Mouse (Mus musculus): Measurements from ENCODE around the gene Rapgef6.

The Rapgef6 gene

DNA sequence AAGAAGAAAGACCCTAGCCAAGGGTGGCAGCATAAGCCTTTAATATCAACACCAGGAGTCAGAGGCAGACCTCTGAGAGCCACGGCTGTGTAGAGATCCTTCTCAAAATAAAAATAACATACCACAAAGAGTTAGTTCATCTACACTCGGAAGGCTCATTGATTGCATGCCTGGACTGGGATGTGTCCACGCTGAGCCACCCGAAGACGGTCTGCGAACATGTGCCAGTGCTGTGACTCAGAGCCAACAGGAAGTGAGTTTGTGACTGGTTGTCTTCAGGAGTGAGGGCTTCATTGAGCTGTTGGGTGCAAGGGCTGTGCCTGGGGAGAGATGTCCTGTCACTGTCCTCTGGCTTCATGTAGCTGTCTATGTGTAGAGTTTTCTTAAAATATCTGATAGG, 171.0 kb downstream of the Rapgef6 start:
- no peak for DNase-seq (ENCODE audit: low read depth, low spot score)

DNA sequence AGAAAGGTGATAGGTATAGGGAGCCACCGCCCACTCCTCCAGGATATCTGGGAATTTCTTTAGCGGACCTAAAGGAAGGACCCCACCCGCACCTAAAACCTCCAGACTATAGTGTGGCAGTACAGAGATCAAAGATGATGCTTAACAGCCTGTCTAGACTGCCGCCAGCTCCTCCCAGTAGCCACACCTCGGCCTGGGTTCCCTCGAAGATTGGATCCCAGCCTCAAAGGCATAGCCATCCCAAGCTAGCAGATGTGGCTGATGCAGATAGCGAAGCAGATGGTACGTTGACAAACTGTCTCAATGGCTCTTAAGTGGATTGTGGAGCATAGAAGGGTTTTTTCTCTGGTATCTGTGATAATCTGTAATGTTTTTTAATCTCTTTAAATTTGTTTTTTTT, 171.6 kb downstream of the Rapgef6 start:
- DNase-seq (ENCODE audit: low read depth, low spot score), result peak; percentile 19

DNA sequence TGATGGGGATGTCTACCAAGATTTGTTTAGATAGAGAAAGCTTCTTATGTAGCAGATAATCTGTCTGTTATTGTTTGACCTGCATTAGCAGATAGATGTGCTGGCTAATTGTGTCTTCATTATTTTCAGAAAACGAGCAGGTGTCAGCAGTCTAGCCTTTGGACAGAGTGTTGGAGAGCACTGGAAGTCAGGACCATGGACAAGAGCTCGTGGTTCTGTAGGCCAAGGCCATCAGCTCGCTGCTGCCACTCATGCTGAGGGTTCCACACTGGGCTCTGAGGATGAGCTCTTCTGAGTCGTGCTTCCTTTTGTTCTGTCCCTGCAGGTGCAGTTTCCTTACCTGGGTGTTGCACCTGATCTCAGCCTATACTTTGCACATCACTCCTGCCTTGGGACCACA, 173.3 kb downstream of the Rapgef6 start:
- peak; percentile 41 for DNase-seq (ENCODE audit: low read depth, low spot score)

DNA sequence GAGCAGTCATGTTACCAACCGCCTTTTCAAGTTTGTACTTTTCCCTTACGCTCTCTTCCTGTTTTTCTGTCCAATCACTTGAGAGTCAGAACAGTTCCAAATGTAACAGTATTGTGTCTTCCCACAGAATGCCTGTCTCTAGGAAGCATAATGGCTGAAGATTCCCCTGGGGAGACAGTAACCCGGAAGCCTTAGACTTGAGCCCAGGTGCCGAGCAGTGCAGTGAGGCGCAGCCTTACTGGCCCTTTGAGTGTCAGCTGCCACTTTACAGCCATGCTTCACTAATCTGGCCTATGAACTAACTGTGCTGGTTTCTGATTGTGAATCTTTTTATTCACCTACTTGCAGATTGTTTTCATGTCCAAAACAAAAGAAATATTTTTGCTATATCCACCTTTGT, 175.0 kb downstream of the Rapgef6 start:
- no peak for DNase-seq (ENCODE audit: low read depth, low spot score)

DNA sequence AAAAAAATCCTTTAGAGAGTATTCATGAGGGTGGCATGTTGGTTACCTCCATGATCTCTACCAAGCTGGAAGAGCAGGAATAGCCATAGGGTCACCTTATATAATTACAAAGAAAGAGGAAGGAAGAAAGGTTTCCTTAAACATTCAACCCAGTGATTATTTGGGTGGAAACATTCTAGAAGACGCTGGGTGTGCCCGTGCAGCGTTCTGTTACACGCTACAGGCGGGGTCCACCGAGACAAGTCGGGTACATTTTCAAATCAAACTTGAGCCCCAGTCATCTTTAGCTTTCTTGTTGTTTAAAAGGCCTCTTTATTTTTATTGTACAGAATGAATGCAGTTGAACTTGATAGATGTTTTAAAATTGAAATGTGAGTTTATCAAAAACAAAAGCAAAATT, 176.0 kb downstream of the Rapgef6 start:
- no peak for DNase-seq (ENCODE audit: low read depth, low spot score)

DNA sequence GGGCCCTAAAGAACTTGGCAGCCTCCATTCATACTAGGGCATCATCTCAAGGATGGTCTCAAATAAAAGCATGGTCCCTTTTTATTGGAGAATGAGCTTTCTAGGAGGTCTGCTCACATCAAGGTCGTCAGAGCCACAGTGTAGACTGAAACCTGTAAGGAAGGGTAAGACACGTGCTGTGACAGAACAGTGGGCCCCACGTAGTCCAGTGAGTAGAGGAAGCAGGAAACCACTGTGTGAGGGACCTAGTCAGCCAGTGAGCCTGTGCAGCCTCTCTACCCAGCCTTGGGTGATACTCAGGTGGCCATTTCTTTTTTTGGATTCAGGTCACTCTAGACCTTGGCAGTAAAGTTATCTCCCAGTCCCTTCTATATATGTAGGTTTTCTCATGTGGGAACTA, 177.3 kb downstream of the Rapgef6 start:
- no peak for DNase-seq (ENCODE audit: low read depth, low spot score)

DNA sequence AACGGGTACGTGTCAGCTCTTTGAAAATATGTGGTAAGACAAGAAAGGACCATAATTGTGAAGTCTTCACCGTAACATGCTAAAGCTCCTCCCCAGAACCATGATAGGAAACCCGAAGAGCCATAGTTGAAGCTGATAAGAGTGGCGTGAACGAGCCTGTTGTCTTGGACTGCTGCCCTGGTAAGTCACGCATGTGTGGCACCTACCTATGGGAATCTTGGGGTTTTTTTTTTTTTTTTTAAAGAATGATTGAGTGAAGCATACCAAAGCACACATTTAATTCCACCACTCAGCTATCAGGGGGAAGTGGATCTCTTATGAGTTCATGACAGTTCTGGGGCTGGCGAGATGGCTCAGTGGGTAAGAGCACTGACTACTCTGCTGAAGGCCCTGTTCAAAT, 179.2 kb downstream of the Rapgef6 start:
- no peak for DNase-seq (ENCODE audit: low read depth, low spot score)

DNA sequence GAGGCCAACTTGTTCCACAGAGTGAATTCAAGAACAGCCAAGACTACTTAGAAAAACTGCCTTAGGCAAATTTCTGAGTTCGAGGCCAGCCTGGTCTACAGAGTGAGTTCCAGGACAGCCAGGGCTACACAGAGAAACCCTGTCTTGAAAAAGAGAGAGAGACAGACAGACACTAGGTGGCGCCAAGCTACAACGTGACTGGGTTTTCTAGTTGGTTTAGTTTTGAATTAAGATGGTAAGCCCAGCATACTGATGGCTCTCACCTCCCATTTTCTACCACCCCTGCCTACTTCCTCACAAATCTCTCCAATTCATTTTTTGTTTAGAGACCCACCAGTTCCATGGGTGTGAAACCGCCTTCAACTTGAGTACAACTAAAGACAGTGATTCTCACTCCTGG, 180.7 kb downstream of the Rapgef6 start:
- DNase-seq (ENCODE audit: low read depth, low spot score), result peak; percentile 73

DNA sequence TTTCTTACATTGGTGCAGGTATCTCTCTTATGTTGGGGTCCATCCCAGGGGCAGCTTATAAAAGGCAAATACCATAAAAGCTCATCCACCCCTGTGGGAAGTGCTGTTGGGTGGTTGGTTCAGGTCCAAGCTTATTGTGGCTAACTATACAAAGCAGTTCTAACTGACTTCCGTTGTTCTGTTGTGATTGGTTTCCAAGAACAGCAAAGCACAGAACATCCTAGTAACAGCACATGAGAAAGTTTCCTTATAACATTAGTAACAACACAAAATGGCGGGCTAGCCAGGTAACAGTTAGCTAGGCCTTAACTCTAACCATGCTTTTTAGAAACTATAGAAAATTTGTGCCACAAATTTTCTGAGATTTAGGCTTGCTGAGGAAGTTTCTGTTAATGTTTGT, 185.5 kb downstream of the Rapgef6 start:
- no peak for DNase-seq (ENCODE audit: low read depth, low spot score)

DNA sequence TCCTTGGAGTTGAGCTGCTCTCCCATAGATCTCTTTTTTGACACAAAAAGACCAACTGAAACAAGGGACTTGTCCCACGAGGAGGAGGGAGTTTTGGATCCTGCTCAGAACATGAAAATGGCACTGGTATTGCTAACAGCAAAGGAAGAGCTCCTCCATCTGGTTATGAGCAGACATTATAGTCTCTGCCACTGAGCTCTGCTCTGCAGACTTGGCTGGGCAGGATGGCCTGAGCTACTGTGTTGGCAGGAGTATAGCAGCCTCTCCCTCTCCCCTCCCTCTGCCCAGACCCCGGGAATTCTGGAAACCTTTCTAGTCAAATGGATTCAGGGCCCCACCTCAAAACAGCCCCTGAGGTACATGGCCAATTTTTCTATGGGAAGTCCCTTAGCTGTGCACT, 187.0 kb downstream of the Rapgef6 start:
- no peak for DNase-seq (ENCODE audit: low read depth, low spot score)

DNA sequence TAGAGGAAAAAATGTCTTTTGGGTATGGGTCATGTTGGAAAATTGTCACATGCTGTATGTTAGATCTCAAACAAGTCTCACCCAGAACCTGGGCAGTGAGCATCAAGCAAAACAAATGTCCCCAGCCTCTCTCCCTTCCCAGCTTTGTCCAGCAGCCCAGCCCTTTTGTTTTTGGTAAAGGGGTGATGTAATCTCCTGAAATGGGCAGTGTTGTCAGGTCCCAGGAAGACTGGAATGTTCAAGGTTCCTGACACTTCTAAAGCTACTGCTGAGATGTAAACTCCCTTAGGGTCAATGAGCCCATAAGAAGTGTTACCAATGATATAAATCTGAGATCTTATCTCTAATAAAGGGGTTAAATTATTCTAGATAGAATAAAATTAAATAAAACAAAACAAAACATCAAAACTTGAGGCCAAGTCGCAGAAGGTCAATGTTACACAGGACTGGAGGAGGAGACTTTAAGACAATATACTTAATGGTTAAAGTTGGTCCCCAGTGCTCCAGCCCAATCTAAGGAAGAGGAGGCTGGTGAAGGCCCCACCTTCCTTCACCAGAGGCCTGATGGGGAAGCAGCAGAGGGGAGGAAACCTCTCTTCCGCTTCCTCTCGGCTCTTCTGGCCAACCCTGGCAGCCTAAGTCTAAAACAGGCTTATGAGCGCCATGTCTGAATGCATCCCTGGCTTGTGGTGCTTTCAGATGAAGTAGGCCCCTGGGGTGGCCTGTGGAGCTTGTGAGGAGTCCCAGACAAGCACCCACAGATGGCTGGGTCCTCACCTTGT, 188.1 kb downstream of the Rapgef6 start:
- DNase-seq (ENCODE audit: low read depth, low spot score), result no peak

DNA sequence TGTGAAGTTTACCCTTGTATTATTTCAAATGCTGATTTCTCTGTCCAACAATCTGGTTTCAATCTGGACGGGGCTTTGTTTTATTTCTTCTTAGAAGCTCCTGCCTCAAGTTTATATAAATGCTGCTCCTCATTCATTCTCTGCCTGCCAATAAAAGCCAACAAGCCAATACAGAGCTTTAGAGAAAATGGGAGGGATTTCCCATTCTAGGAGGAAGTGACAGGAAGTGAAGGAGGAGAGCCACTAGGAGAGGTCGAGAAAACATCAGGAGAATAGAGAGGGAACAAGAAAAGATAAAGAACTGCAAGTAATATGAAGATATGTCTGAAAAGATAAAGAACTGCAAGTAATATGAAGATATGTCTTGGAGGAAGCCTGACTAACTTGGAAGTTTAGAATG, 190.2 kb downstream of the Rapgef6 start:
- no peak for DNase-seq (ENCODE audit: low read depth, low spot score)

DNA sequence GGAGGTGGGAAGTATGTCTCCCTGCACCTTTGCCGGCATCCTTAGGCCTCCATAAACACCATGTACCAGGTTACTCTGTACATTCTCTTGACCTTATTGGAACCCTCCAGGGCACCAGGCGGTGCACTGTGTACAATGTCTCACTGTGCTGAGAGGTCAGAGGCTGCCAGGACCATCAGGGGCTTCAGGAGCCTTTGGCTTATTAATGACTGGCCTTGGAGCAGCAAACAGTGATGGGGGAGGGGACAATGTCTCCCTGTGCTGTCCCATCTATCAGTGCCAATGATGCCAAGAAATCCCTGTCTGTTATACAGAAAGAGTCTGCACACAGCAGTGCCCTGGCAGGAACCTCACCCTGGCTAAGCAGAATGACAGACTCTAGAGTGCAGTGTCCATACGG, 195.2 kb downstream of the Rapgef6 start:
- DNase-seq (ENCODE audit: low read depth, low spot score), result no peak

DNA sequence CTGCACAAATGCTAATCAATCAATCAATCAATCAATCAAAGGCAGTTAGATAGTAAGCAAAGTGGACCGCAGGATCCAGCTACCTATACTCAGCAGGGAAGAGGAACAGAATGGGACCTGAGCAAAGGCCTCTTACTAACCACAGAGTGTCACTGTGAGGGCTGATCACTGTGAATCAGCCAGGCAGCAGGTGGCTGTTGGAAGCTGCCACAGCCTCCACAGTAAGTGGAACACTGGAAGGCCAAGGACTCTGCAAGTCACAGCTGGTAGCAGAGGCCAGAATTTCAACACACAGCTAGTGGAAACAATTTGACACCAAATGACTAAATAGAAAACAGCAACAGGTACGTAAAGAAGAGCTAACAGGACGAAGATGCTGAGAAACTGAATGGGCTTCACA, 196.0 kb downstream of the Rapgef6 start:
- DNase-seq (ENCODE audit: low read depth, low spot score), result no peak

DNA sequence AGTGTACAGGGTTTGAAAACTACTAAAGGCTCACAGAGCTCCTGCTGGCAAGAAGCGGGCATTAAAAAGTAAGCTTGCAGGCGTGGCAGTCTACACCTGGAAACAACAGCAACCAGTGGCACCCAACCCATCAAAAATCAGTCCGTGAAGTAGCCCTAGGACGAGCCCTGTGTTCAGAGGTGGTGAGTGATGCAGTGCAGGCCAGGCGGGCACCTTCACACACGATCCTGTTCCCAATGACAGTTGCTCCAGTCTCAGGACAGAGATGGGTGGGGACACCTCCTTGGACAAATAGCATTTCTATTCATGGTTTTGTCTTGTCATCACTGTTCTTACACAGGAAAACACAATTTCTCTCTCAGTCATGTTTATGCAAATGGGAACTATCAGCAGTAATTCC, 199.4 kb downstream of the Rapgef6 start:
- DNase-seq (ENCODE audit: low read depth, low spot score), result no peak

DNA sequence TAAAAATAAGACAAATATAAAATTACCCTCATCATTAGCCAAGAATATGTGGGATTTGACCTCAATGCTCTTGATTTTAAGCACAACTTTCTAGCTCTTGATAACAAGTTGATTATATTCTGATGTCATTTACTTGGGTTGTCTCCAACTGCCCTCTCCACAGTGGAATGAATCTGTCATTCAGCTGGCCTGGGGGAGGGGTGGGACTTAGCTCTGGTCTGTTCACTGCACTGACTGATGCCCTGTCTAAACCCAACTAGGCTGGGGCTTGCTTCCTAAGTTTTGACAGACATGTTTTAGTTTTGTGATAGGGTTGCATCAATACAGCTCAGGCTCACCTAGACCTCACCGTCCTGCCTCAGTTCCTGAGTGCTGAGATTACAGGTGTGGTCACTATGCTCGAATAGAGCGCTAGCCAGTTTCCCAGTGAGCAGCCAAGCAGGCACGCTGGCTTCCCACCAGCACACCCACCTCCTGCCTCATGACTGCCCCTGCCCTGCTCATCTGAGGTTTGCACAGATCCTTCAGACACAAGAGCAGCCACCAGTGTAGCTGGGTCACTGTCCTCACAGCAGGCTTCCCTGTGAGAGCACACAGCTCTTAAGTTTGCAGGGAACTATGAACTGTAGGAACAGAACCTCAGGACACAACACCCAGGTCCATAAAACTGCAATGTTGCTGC, 201.8 kb downstream of the Rapgef6 start:
- no peak for DNase-seq (ENCODE audit: low read depth, low spot score)

DNA sequence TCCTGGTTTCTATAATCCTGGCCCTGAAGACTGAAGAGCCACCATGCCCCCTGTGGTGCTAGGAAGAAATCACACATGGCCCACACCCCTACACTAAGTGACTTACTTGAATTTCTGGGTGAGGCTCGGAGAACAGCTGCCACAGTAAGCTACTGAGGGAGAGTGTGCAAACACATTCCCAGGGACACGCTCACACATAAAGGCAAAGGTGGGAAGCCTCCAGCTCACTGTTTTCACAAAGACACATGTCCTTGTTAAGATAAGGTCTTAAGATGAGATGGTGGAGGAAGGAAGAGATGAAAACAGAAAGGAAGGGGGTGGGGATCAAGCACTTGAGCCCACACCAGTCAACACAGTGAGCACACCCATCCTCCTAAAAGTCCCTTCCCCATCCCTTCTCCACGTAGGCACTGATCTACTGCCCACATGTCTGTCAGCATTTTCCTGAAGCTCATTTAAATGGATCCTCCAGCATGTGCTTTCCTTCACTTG, 204.0 kb downstream of the Rapgef6 start:
- DNase-seq (ENCODE audit: low read depth, low spot score), result peak; percentile 43

DNA sequence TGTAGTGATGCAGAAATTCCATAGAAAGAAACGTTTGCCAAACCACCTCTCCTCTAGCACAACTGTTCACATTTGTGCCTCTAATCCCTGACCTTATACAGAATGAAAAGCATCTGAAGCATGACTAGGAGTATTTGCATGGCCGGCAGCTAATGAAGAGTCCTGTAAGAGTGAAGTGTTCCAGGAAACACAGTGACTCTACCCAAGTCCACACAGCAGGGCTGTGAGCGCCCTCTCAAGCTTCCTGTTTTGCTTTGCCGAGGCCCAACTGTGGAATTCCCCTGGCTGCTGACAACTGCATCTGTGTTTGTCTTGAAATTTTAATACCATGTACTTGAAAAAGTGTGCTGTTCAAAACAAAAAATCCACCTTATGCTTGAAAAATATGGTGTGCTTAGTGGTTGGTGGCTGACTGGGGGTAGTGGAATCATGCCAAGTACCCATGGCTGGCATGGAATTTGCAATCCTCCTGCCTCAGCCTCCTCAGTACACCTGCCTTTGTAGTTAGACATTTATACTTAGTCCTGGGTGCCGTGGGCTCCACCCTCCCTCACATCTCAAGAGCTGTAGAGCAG, 204.8 kb downstream of the Rapgef6 start:
- DNase-seq (ENCODE audit: low read depth, low spot score), result no peak

DNA sequence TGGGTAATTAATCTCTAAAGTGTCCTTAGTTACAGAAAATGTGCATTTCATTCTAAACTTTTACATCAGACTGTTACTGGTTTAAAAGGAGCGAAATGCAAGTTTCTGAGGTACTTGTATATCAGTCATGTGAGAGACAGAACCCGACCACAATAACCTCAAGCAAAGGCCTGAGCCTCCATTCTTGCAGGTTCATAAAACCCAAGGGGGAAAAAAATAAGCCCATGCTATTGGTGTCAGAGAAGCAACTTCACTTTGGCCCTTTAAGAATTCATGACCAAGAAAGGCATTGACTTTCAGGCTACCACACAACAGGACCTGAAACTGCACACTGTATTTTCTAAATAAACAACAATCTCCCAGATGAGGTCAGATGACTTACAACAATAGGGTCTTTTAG, 205.7 kb downstream of the Rapgef6 start:
- DNase-seq (ENCODE audit: low read depth, low spot score), result no peak

DNA sequence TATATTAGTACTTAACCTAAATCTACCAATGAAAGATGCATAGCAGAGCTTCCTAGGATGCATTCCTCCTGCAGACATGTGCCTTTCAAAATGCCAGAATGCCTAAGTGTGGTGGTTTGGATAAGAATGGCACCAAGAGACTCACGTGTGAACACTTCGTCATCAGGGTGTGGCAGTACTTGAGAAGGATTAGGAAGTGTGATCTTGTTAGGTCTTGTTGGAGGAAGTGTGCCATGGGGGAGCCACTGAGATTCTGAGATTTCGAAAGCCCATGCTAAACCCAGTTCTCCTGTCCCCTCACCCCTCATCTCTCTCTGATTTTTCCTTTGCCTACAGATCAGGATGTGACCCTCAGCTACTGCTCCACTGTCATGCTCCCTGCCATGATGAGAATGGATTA, 206.7 kb downstream of the Rapgef6 start:
- DNase-seq (ENCODE audit: low read depth, low spot score), result no peak

DNA sequence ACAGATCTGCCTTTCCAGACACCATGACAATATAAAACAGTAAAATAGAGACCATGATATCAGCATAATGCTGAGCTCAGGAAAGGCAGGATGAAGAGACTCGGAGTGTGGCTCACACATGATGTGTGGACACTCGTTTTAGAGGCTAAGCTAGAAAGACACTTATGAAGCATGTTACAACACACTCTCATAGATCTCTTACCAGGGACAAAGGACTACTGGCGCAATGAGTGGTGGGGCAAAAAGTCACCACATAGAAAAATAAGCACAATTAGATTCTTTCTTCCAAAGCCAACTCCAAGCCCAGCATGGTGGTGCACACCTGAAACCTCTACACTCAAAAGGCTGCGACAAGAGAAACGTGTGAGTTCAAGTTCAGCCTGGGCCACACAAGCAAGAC, 208.3 kb downstream of the Rapgef6 start:
- no peak for DNase-seq (ENCODE audit: low read depth, low spot score)

DNA sequence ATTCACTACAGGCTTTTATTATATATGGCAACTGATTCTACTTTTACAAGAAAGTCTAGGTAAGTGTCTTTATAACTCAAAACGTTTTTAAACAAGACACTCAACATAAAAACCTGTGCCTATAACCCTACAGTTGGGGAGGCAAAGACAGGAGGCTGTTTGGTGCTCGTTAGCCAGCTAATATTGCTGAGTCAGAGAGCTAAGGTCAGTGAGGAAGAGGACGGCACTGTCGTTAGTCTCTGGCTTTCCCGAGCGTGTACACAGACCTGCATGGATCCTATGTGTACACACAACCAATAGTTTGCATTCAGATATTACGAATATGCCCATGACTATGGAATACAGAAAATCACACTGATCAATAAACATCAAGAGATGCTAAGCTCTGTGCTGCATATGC, 208.7 kb downstream of the Rapgef6 start:
- DNase-seq (ENCODE audit: low read depth, low spot score), result no peak

DNA sequence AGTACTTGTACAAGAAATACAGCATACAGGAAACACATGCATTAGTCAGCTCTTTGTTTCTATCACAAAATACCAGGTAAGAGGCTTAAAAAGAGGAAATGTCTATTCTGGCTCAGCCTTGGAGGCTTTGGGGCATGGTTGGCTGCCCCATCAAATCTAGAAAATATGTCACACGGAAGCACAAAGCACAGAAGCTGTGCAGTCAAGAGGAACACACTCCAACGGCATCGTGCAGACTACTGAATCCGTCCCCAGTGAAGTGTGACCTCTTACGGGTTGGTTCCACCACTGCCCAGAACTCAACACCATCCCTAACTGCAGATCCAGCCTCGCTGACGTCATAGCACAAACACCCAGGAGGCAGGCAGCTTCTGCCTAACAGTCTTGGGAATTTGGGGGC, 210.9 kb downstream of the Rapgef6 start:
- no peak for DNase-seq (ENCODE audit: low read depth, low spot score)

All from ES-CJ7 (cell line).